11 mouse cellular contexts compared by ENCODE assay signal in the genomic region with DNA sequence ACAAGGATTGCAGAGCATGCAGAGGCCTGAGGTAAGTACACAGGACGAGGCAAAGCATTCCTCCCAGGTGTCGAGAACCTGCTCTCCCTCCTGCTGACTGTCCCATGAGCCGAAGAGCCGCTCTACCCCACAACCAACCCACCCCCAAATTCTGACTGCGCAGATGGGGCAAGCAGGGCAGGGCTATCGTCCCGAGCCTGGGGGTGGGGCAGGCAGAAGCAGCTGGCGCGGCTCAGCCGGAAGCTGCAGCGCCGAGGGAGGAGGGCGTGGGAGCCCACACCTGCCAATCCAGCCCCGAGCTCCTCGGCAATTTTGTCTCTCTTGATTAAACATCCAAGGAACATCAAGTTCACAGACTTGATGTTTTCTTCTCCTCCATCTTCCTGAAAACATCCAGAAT. TPM values are rescaled to one million over a fixed set of nuclear protein-coding genes. Genes with fewer than 3 reads are reported as not detected.
DNase-seq lines count a peak whose midpoint lies in the region; ATAC-seq and TF ChIP-seq lines count a peak whose summit lies in the region.
"Had no signal": no experiment of that assay in that cellular context is flagged by ENCODE, and none has a peak within 500 bp of the region (broad histone marks: within the 10 kb centered on the region; RNA-seq: fewer than 3 reads in every experiment).

No protein-coding gene starts in this region.

- peaks cover 43% of the 10 kb centered on the region for H3K27me3 ChIP-seq in kidney, postnatal 0 days (ENCODE audit: insufficient read depth, low read length)
- H3K27me3 ChIP-seq in hindbrain, embryonic 16.5 days (replicated peaks; ENCODE audit: control insufficient read depth, insufficient read depth, low read length): peaks cover 19% of the 10 kb centered on the region
- H3K27me3 ChIP-seq in thymus, adult 2 months (ENCODE audit: control insufficient read depth, insufficient read depth, low read length): peaks cover 13% of the 10 kb centered on the region

- no peak overlapping the region for H3K27ac ChIP-seq in kidney, postnatal 0 days
- no peak overlapping the region for H3K27ac ChIP-seq in hindbrain, embryonic 16.5 days (ENCODE audit: low read depth, low read length)
- peak overlapping the region; percentile 17 for H3K27ac ChIP-seq in thymus, adult 2 months (ENCODE audit: control insufficient read depth, insufficient read depth, low read length)
- H3K27ac ChIP-seq: liver, embryonic 14.5 days had no signal

- H3K36me3 ChIP-seq in kidney, postnatal 0 days (ENCODE audit: insufficient read depth, low read length): no peaks in the 10 kb centered on the region
- H3K36me3 ChIP-seq in hindbrain, embryonic 16.5 days (ENCODE audit: control insufficient read depth, insufficient read depth, low read length): no peaks in the 10 kb centered on the region
- H3K36me3 ChIP-seq in thymus, adult 2 months (ENCODE audit: control insufficient read depth, insufficient read depth, low read length): no peaks in the 10 kb centered on the region

- no peak for ATAC-seq in kidney, postnatal 0 days (replicated peaks; ENCODE audit: low FRiP score, low read depth)
- no peak for ATAC-seq in hindbrain, embryonic 16.5 days

- TF ChIP-seq CTCF in kidney, postnatal 0 days (IDR thresholded peaks at IDR 0.05; ENCODE audit: low read depth): no peak
- TF ChIP-seq CTCF in brain, embryonic 14.5 days (IDR thresholded peaks at IDR 0.05; ENCODE audit: borderline replicate concordance, extremely low read depth, insufficient read depth, insufficient read length): no peak
- 0 out of 2 replicates have a peak, but pooled peaks have one; percentile 32 for TF ChIP-seq CTCF in thymus, adult 2 months (IDR thresholded peaks at IDR 0.05; ENCODE audit: borderline replicate concordance, control insufficient read depth, extremely low read depth, insufficient read depth, low read length, poor library complexity)

- TF ChIP-seq POLR2A in brain, embryonic 14.5 days (IDR thresholded peaks at IDR 0.05; ENCODE audit: borderline replicate concordance, extremely low read depth, insufficient read depth, insufficient read length, poor library complexity, severe bottlenecking): no peak
- no peak for TF ChIP-seq POLR2A in thymus, adult 2 months (IDR thresholded peaks at IDR 0.05; ENCODE audit: control insufficient read depth, extremely low read depth, insufficient read depth, low read length, poor library complexity)

- 3% methylated on average over 15 of the region's 15 CpGs for WGBS in kidney, postnatal 0 days
- 15% methylated on average over 11 of the region's 15 CpGs for WGBS in hindbrain, embryonic 16.5 days
- WGBS in thymus, adult 2 months: 2% methylated on average over 15 of the region's 15 CpGs

- no peaks in the 10 kb centered on the region for H3K9me3 ChIP-seq in kidney, postnatal 0 days (replicated peaks; ENCODE audit: low read length)
- no peaks in the 10 kb centered on the region for H3K9me3 ChIP-seq in hindbrain, embryonic 16.5 days (ENCODE audit: control insufficient read depth, low read length)

- peak overlapping the region; percentile 10; the same call in 1 of the 2 replicates for H3K4me2 ChIP-seq in kidney, postnatal 0 days (ENCODE audit: low read length)
- peak overlapping the region; percentile 15 for H3K4me2 ChIP-seq in hindbrain, embryonic 16.5 days (ENCODE audit: low read length)

- DNase-seq in kidney, postnatal 0 days (ENCODE audit: low spot score): no peak
- no peak for DNase-seq in kidney, postnatal 36 days
- peak; percentile 41 for DNase-seq in brain, embryonic 14.5 days (ENCODE audit: low read depth)
- peak; percentile 86 for DNase-seq in thymus, adult 2 months
- no peak for DNase-seq in spleen, postnatal 36 days (ENCODE audit: low spot score in 2 of 2)
- no peak for DNase-seq in ovary, postnatal 14 days (ENCODE audit: low spot score)
- DNase-seq: cerebellum, adult 9-11 months; gastrocnemius, postnatal 10 days had no signal

- peaks cover 6% of the 10 kb centered on the region for H3K4me1 ChIP-seq in kidney, postnatal 0 days (replicated peaks; ENCODE audit: insufficient read depth, low read length)
- peaks cover 23% of the 10 kb centered on the region for H3K4me1 ChIP-seq in hindbrain, embryonic 16.5 days (ENCODE audit: control insufficient read depth, insufficient read depth, low read depth, low read length)
- peaks cover 75% of the 10 kb centered on the region for H3K4me1 ChIP-seq in thymus, adult 2 months (replicated peaks; ENCODE audit: control insufficient read depth, insufficient read depth, low read length)

- H3K4me3 ChIP-seq in kidney, postnatal 0 days (replicated peaks; ENCODE audit: low read depth, low read length): no peak overlapping the region
- H3K4me3 ChIP-seq in hindbrain, embryonic 16.5 days (ENCODE audit: low read length): no peak overlapping the region
- H3K4me3 ChIP-seq in thymus, adult 2 months (ENCODE audit: control insufficient read depth, insufficient read depth, low read length): peak overlapping the region; percentile 19

- H3K9ac ChIP-seq in kidney, postnatal 0 days (ENCODE audit: low read depth, low read length): no peak overlapping the region
- no peak overlapping the region for H3K9ac ChIP-seq in hindbrain, embryonic 16.5 days (ENCODE audit: low read depth, low read length)
- H3K9ac ChIP-seq: liver, embryonic 14.5 days had no signal

RNA-seq across cellular contexts. Expression of a gene that starts 4.8 kb away (rescaled TPM):
- not detected in 2 replicates for polyA plus RNA-seq in kidney, postnatal 0 days (2015; fragmentation: Nextera tagmentation; extraction: Ambion mirVana)
- polyA plus RNA-seq in brain, embryonic 14.5 days (2012; rRNA removed): 10.8 and 11.0 TPM in 2 replicates
- polyA plus RNA-seq in hindbrain, embryonic 16.5 days (2015; fragmentation: Nextera tagmentation; extraction: Ambion mirVana): 2.1 and 2.7 TPM in 2 replicates
- polyA plus RNA-seq in thymus, adult 2 months (2012; rRNA removed): 4.1 and 4.4 TPM in 2 replicates
- polyA plus RNA-seq: liver, embryonic 14.5 days; stomach, embryonic 16.5 days had no signal

RNA-seq across cellular contexts. Expression of a gene that starts 19.6 kb away (rescaled TPM):
- 33.4 and 34.7 TPM in 2 replicates for polyA plus RNA-seq in kidney, postnatal 0 days (2015; fragmentation: Nextera tagmentation; extraction: Ambion mirVana)
- polyA plus RNA-seq in brain, embryonic 14.5 days (2012; rRNA removed): 35.8 and 47.8 TPM in 2 replicates
- 70.5 and 72.8 TPM in 2 replicates for polyA plus RNA-seq in hindbrain, embryonic 16.5 days (2015; fragmentation: Nextera tagmentation; extraction: Ambion mirVana)
- polyA plus RNA-seq in thymus, adult 2 months (2012; rRNA removed): 19.3 and 21.7 TPM in 2 replicates

RNA-seq across cellular contexts. Expression of a gene that starts 29.1 kb away (rescaled TPM):
- 18.6 and 19.3 TPM in 2 replicates for polyA plus RNA-seq in kidney, postnatal 0 days (2015; fragmentation: Nextera tagmentation; extraction: Ambion mirVana)
- 36.3 and 39.7 TPM in 2 replicates for polyA plus RNA-seq in brain, embryonic 14.5 days (2012; rRNA removed)
- 33.1 and 33.2 TPM in 2 replicates for polyA plus RNA-seq in hindbrain, embryonic 16.5 days (2015; fragmentation: Nextera tagmentation; extraction: Ambion mirVana)
- 25.1 and 31.3 TPM in 2 replicates for polyA plus RNA-seq in thymus, adult 2 months (2012; rRNA removed)

RNA-seq across cellular contexts. Expression of a gene that starts 57.2 kb away (rescaled TPM):
- polyA plus RNA-seq in kidney, postnatal 0 days (2015; fragmentation: Nextera tagmentation; extraction: Ambion mirVana): 3.9 and 4.2 TPM in 2 replicates
- polyA plus RNA-seq in brain, embryonic 14.5 days (2012; rRNA removed): 50.2 and 73.1 TPM in 2 replicates
- 53.0 and 61.1 TPM in 2 replicates for polyA plus RNA-seq in hindbrain, embryonic 16.5 days (2015; fragmentation: Nextera tagmentation; extraction: Ambion mirVana)
- 15.9 and 16.2 TPM in 2 replicates for polyA plus RNA-seq in thymus, adult 2 months (2012; rRNA removed)

RNA-seq across cellular contexts. Expression of a gene that starts 57.3 kb away (rescaled TPM):
- 641 and 676 TPM in 2 replicates for polyA plus RNA-seq in kidney, postnatal 0 days (2015; fragmentation: Nextera tagmentation; extraction: Ambion mirVana)
- 324 and 394 TPM in 2 replicates for polyA plus RNA-seq in brain, embryonic 14.5 days (2012; rRNA removed)
- polyA plus RNA-seq in hindbrain, embryonic 16.5 days (2015; fragmentation: Nextera tagmentation; extraction: Ambion mirVana): 514 and 534 TPM in 2 replicates
- 205 and 250 TPM in 2 replicates for polyA plus RNA-seq in thymus, adult 2 months (2012; rRNA removed)

Comparison
In these comparisons a context has a peak if more than half of its experiments do, and no peak if none do; other contexts are left out.
1. DNase-seq: peak in brain, embryonic 14.5 days (single experiment) and thymus, adult 2 months (single experiment); none in kidney, postnatal 0 days (single experiment), kidney, postnatal 36 days (0 of 2), spleen, postnatal 36 days (0 of 2) and ovary, postnatal 14 days (single experiment).